Mouse (Mus musculus) splenic B cell, adult 2 months (primary cell): ENCODE results near the gene Hscb.
A peak's percentile ranks its signal among the peaks of the same experiment; 100 is the strongest.

ENCODE experiments used
- DNase-seq: peaks from one replicate; pipeline ENCODE4 v3.0.0-alpha.2; 2011; ENCODE audit warnings: low read depth, low spot score
- H3K27me3 ChIP-seq: 2 replicates; pipeline ENCODE4 v1.6.1; 2012; ENCODE audit warnings: mild to moderate bottlenecking, low read length, moderate library complexity, mixed read lengths; ENCODE audit not compliant: control insufficient read depth, poor library complexity, insufficient read depth, severe bottlenecking
- H3K36me3 ChIP-seq: 2 replicates; pipeline ENCODE4 v1.6.1; 2012; ENCODE audit warnings: mild to moderate bottlenecking, low read length, moderate library complexity, mixed read lengths; ENCODE audit not compliant: control insufficient read depth, poor library complexity, insufficient read depth, severe bottlenecking

The Hscb gene

GRCm38 (mm10) chr5:110807453-110807852, 32.1 kb downstream of the Hscb start:
- Histone ChIP-seq H3K27me3 (no peaks in the 10 kb centered on the region), H3K36me3 (no peaks in the 10 kb centered on the region)
- DNase-seq, result no peak

- no peaks in the 10 kb centered on the region for H3K27me3 ChIP-seq
- no peaks in the 10 kb centered on the region for H3K36me3 ChIP-seq
- no peak for DNase-seq
Observed at GRCm38 (mm10) chr5:110806676-110807075, 32.9 kb downstream of the Hscb start.

GRCm38 (mm10) chr5:110806154-110806553, 33.4 kb downstream of the Hscb start:
- no peak for DNase-seq
- no peaks in the 10 kb centered on the region for H3K27me3 ChIP-seq
- H3K36me3 ChIP-seq, result no peaks in the 10 kb centered on the region

GRCm38 (mm10) chr5:110804012-110804743, 35.4 kb downstream of the Hscb start:
- Histone ChIP-seq H3K36me3 (no peaks in the 10 kb centered on the region), H3K27me3 (no peaks in the 10 kb centered on the region)
- no peak for DNase-seq

- DNase-seq, result no peak
- Histone ChIP-seq H3K27me3 (no peaks in the 10 kb centered on the region), H3K36me3 (no peaks in the 10 kb centered on the region)
Observed at GRCm38 (mm10) chr5:110802809-110803208, 36.8 kb downstream of the Hscb start.

GRCm38 (mm10) chr5:110802186-110802585, 37.4 kb downstream of the Hscb start:
- no peak for DNase-seq
- H3K27me3 ChIP-seq, result no peaks in the 10 kb centered on the region
- no peaks in the 10 kb centered on the region for H3K36me3 ChIP-seq

GRCm38 (mm10) chr5:110801036-110801624, 38.4 kb downstream of the Hscb start:
- no peaks in the 10 kb centered on the region for H3K36me3 ChIP-seq
- H3K27me3 ChIP-seq, result no peaks in the 10 kb centered on the region
- DNase-seq, result no peak

GRCm38 (mm10) chr5:110797696-110798095, 41.9 kb downstream of the Hscb start:
- DNase-seq, result peak; percentile 47
- Histone ChIP-seq H3K36me3 (peaks cover 3% of the 10 kb centered on the region), H3K27me3 (no peaks in the 10 kb centered on the region)

GRCm38 (mm10) chr5:110794363-110794762, 45.2 kb downstream of the Hscb start:
- no peaks in the 10 kb centered on the region for H3K27me3 ChIP-seq
- DNase-seq, result no peak
- peaks cover 5% of the 10 kb centered on the region for H3K36me3 ChIP-seq

GRCm38 (mm10) chr5:110788684-110789083, 50.9 kb downstream of the Hscb start:
- Histone ChIP-seq H3K36me3 (peaks cover 5% of the 10 kb centered on the region), H3K27me3 (no peaks in the 10 kb centered on the region; the same call in 1 of the 2 replicates)
- peak; percentile 67 for DNase-seq

GRCm38 (mm10) chr5:110786081-110786835, 53.3 kb downstream of the Hscb start:
- peak; percentile 19 for DNase-seq
- Histone ChIP-seq H3K27me3 (no peaks in the 10 kb centered on the region; the same call in 1 of the 2 replicates), H3K36me3 (peaks cover 2% of the 10 kb centered on the region)

- Histone ChIP-seq H3K36me3 (no peaks in the 10 kb centered on the region; the same call in none of the 2 replicates), H3K27me3 (no peaks in the 10 kb centered on the region; the same call in 1 of the 2 replicates)
- no peak for DNase-seq
Observed at GRCm38 (mm10) chr5:110783150-110783549, 56.4 kb downstream of the Hscb start.

- Histone ChIP-seq H3K36me3 (0 out of 2 replicates have a peak, but pooled peaks cover 1% of the 10 kb centered on the region), H3K27me3 (no peaks in the 10 kb centered on the region; the same call in 1 of the 2 replicates)
- DNase-seq, result no peak
Observed at GRCm38 (mm10) chr5:110781529-110782238, 57.9 kb downstream of the Hscb start.

GRCm38 (mm10) chr5:110780761-110781528, 58.6 kb downstream of the Hscb start:
- Histone ChIP-seq H3K27me3 (no peaks in the 10 kb centered on the region; the same call in 1 of the 2 replicates), H3K36me3 (0 out of 2 replicates have a peak, but pooled peaks cover 1% of the 10 kb centered on the region)
- no peak for DNase-seq
